Mouse (Mus musculus): ENCODE measurements around the gene Bmx. TPM values are rescaled to one million over a fixed set of nuclear protein-coding genes. Genes with fewer than 3 reads are reported as not detected.

Gene Bmx
- polyA plus RNA-seq, 1 experiment = not detected

DNA sequence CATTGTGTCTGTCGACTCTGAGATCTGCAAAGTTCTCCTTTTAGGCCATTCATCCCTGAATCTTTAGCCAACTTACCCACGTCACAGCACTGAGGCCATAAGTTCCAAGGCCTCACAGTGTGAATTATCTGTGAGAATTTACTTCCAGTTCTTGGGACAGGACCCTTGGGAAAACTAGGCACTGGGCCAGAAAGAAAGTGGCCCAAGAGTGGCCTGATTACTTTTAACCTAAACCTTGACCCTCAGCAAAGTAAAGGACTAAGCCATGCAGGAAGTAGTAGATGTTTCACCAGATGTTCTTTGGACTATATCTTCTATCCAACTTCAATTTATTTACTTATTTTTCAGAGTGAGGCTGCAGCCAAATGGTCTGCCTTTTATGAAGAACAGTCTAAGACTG lies 105.3 kb downstream of the Bmx start:
- no peak overlapping the region for H3K4me3 ChIP-seq (ENCODE audit: low read depth, low read length)
- TF ChIP-seq CTCF (IDR thresholded peaks at IDR 0.05; ENCODE audit: low read depth, low read length) (no peak), EP300 (IDR thresholded peaks at IDR 0.05; ENCODE audit: insufficient read depth, low read depth, low read length) (no peak), POLR2A (IDR thresholded peaks at IDR 0.05; ENCODE audit: insufficient read depth, low read length) (no peak)
- no peaks in the 10 kb centered on the region for H3K27me3 ChIP-seq (ENCODE audit: control insufficient read depth, insufficient read depth, low read length, poor library complexity, severe bottlenecking)
- no peak overlapping the region for H3K9ac ChIP-seq (ENCODE audit: low read depth, poor library complexity, severe bottlenecking)
- H3K36me3 ChIP-seq (ENCODE audit: control insufficient read depth, insufficient read depth, low read length, poor library complexity, severe bottlenecking) = no peaks in the 10 kb centered on the region
- H3K27ac ChIP-seq (ENCODE audit: insufficient read depth, low read length) = no peak overlapping the region
- no peaks in the 10 kb centered on the region for H3K9me3 ChIP-seq (replicated peaks; ENCODE audit: control insufficient read depth, insufficient read depth, low read length, poor library complexity, severe bottlenecking)
- H3K4me1 ChIP-seq (ENCODE audit: control insufficient read depth, insufficient read depth, low read length) = no peaks in the 10 kb centered on the region

DNA sequence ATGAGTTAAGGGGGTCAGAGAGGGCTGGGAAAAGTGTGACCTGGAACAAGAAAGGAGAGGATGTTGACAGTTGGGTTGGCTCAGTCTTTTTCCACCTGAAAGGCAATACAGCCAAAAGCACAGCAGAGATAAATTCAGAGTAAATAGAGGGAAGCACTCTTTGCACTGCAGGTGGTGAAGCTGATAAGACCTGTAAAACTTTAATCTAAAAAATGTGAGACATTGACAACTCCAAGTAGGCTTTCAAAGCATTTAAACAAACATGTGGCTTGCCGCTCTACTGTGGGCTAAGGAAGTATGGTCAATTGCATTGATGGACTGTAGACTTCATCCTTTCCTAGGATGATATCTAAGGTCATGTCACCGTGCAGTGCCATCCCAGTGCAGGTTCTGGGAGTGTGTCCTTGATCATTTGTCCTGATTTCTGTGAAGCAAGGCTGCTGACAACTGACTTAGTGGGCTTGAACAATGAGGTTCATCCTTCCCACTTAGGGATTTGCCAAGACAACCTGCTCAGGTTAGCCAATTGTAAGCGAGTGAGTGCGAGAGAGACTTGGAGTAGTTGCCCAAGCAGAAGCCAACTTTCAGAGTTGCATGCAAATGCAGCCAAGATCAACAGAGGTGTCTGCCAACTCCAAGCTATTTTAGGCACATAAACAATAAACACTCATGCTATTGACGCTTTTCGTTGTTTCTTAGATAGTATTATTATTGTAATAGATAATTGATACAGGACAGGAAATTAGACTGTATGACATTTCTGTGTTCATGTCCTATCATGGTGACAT lies 112.3 kb downstream of the Bmx start:
- H3K4me1 ChIP-seq (ENCODE audit: control insufficient read depth, insufficient read depth, low read length) = no peaks in the 10 kb centered on the region
- no peaks in the 10 kb centered on the region for H3K9me3 ChIP-seq (replicated peaks; ENCODE audit: control insufficient read depth, insufficient read depth, low read length, poor library complexity, severe bottlenecking)
- no peak for TF ChIP-seq POLR2A (IDR thresholded peaks at IDR 0.05; ENCODE audit: insufficient read depth, low read length)
- no peak for TF ChIP-seq CTCF (IDR thresholded peaks at IDR 0.05; ENCODE audit: low read depth, low read length)
- no peaks in the 10 kb centered on the region for H3K36me3 ChIP-seq (ENCODE audit: control insufficient read depth, insufficient read depth, low read length, poor library complexity, severe bottlenecking)
- H3K27me3 ChIP-seq (ENCODE audit: control insufficient read depth, insufficient read depth, low read length, poor library complexity, severe bottlenecking) = no peaks in the 10 kb centered on the region
- H3K9ac ChIP-seq (ENCODE audit: low read depth, poor library complexity, severe bottlenecking) = no peak overlapping the region
- H3K4me3 ChIP-seq (ENCODE audit: low read depth, low read length) = no peak overlapping the region
- no peak overlapping the region for H3K27ac ChIP-seq (ENCODE audit: insufficient read depth, low read length)

Other genes starting within 250 kb of the Bmx start
- 4.0 and 4.5 TPM in 2 replicates for gene Car5b, start 230.2 kb downstream of the Bmx start, polyA plus RNA-seq (2011; ENCODE audit: insufficient read depth, insufficient read length, low read depth, missing spikeins)
- gene Siah1b, start 181.7 kb downstream of the Bmx start, polyA plus RNA-seq (2011; ENCODE audit: insufficient read depth, insufficient read length, low read depth, missing spikeins) = 26.2 and 26.4 TPM in 2 replicates
- gene Cltrn, start 169.4 kb downstream of the Bmx start, polyA plus RNA-seq (2011; ENCODE audit: insufficient read depth, insufficient read length, low read depth, missing spikeins) = not detected in 2 replicates
- gene Ace2, start 118.9 kb downstream of the Bmx start, polyA plus RNA-seq (2011; ENCODE audit: insufficient read depth, insufficient read length, low read depth, missing spikeins) = not detected in 2 replicates
- gene Pir, start 11.2 kb upstream of the Bmx start, polyA plus RNA-seq (2011; ENCODE audit: insufficient read depth, insufficient read length, low read depth, missing spikeins) = 28.0 and 31.0 TPM in 2 replicates
- gene Vegfd, start 115.2 kb upstream of the Bmx start, polyA plus RNA-seq (2011; ENCODE audit: insufficient read depth, insufficient read length, low read depth, missing spikeins) = 2.6 and 3.4 TPM in 2 replicates
- gene Piga, start 161.6 kb upstream of the Bmx start, polyA plus RNA-seq (2011; ENCODE audit: insufficient read depth, insufficient read length, low read depth, missing spikeins) = 25.9 and 29.0 TPM in 2 replicates
- not detected in 2 replicates for gene Asb11, start 178.8 kb upstream of the Bmx start, polyA plus RNA-seq (2011; ENCODE audit: insufficient read depth, insufficient read length, low read depth, missing spikeins)
- gene Asb9, start 248.1 kb upstream of the Bmx start, polyA plus RNA-seq (2011; ENCODE audit: insufficient read depth, insufficient read length, low read depth, missing spikeins) = not detected in 2 replicates